Mouse (Mus musculus) heart, adult 2 months (tissue): ENCODE data around the gene Neurl2.

Experiments
- CTCF ChIP-seq: fragments of 200-600 bp; IDR thresholded peaks from 2 replicates; pipeline ENCODE4 v1.8.1; 2022; ENCODE audit warnings: antibody characterized with exemption, mild to moderate bottlenecking, moderate library complexity
- EP300 ChIP-seq: fragments of 200-500 bp; IDR thresholded peaks from 2 replicates; pipeline ENCODE4 v1.6.1; 2011; ENCODE audit warnings: low read depth, low read length, control low read depth; ENCODE audit not compliant: insufficient read depth
- POLR2A ChIP-seq: fragments of 200-500 bp; IDR thresholded peaks from 2 replicates; pipeline ENCODE4 v1.6.1; 2011; ENCODE audit warnings: mild to moderate bottlenecking, low read depth, low read length, control low read depth; ENCODE audit not compliant: insufficient read depth

GRCm38 (mm10) chr2:164823969-164824368, 9.3 kb downstream of the Neurl2 start:
- TF ChIP-seq POLR2A (no peak), CTCF (no peak), EP300 (no peak)
